Mouse (Mus musculus) thymus, postnatal 36 days (tissue): ENCODE results near the gene Sgms1.
A peak's percentile ranks its signal among the peaks of the same experiment; 100 is the strongest.

Source experiments
- DNase-seq, 2 experiments: peaks; one replicate each; pipeline ENCODE4 v3.0.0; 2022; ENCODE audit warnings: mixed read lengths in 2 of 2

The Sgms1 gene

DNA sequence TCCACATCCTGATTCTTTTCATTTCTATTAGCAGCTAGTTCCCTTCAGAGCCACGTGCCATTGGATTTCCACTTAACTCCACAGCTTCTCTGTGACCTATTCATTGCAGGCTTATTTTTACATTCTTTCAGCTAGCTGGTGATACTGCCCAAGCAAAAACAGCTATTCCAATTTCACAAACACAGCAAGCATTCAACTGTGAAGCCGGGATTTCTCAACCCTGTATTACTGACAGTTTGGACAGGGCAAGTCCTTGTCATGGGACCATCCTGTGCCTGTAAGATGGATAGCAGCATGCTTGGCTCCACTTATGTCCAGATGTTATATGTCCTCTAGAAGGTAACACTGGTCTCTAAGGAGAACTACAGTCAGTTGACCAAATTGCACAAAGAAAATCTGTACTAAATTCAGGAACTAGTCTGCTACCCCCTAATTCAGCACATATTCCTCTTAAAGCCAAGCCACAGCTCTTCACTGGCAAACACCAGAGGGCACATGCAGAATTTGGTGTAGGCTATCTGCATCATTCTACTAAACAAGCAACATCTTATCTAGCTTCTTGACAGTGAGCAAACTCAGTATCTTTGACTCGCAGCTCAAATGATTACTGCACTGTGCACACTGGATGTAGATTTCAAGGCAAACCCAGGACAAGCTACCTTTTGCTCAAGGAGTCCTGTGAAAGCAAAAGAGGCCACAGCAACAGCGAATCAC is 189.5 kb downstream of the Sgms1 start:
- no peak for DNase-seq

- no peak for DNase-seq
These were observed 190.4 kb downstream of the Sgms1 start for GRCm38 (mm10) chr19:32199133-32199532.

DNA sequence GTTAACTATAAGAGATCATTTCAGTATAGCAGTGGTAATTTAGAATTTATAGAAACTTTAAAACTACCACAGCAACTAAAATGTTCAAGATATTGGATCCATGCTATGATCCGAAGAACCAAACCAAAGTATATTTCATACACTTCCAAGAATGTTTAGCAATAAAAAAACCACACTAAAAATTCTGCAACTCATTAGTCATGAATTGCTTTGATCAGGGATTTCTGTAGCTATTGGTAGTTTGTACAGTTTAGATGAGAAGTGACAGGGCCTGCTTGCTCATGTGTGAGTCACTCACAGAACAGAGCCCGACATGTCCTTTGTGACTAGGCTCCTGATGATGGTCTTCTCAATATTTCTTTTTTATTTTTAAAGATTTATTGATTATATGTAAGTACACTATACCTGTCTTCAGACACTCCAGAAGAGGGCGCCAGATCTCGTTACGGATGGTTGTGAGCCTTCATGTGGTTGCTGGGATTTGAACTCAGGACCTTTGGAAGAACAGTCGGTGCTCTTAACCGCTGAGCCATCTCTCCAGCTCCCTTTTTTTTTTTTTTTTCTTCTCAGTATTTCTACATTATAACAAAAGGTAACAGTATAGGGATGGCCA is 190.9 kb downstream of the Sgms1 start:
- no peak for DNase-seq

- DNase-seq: peak in 1 of 2 experiments; percentile 11
These were observed 192.3 kb downstream of the Sgms1 start for GRCm38 (mm10) chr19:32196976-32197819.

- DNase-seq: no peak
These were observed 193.3 kb downstream of the Sgms1 start for GRCm38 (mm10) chr19:32196222-32196621.

DNA sequence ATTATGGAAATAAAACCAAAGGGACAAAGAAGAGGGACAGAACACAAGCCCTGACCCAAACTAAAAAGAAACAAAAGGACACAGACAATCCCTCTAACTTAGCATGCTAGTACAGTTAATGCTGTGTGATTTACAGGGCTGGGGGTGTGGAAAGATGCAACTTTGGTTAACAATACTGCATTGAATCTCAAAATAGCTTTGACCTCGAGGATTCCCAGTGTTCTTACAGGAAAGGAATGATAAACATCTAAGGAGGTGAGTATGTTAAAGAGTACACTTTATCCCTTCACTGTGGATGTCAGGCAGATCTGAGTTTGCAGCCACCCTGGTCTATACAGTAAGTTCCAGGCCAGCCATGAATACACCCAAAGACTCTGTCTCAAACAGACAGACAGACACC is 194.7 kb downstream of the Sgms1 start:
- no peak for DNase-seq

GRCm38 (mm10) chr19:32194074-32194473 is 195.4 kb downstream of the Sgms1 start:
- no peak for DNase-seq

DNA sequence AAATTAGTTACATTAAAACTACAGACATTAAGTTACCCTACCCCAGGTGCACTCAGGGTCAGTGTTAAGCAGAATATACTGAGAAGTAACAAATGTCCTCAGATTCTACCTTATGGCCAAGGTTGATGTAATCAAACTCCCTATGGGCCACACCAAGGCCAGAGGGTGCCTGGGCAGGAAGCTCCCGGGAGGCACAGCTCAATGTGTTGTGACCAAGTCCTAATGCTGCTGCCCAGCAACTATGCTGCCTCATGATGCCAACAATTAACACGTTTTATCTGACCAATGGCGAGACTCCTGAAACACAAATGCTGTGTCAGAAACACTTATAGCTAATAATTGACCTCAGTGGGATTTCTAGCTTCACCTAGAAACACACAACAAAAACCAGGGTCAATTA is 197.9 kb downstream of the Sgms1 start:
- DNase-seq: no peak

DNA sequence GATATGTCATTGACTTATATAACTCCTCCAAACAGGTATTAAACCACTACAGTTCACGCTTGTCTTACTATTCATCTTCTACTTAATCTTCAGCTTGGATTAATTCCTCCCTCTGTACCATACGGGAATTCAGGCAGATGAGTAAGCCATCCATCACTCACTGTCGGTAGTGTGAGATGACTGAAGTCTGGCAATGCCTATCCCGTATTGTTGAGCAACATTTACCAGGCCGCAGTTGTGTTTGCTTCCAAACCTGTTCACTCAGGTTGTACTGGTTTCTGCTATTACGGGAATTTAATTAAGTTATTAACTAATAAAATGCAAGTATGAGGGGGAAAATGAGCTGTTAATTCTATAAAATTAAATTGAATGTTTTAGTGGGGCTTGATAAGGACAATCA is 199.6 kb downstream of the Sgms1 start:
- no peak for DNase-seq

- no peak for DNase-seq
These were observed 200.5 kb downstream of the Sgms1 start for GRCm38 (mm10) chr19:32189036-32189436.

DNA sequence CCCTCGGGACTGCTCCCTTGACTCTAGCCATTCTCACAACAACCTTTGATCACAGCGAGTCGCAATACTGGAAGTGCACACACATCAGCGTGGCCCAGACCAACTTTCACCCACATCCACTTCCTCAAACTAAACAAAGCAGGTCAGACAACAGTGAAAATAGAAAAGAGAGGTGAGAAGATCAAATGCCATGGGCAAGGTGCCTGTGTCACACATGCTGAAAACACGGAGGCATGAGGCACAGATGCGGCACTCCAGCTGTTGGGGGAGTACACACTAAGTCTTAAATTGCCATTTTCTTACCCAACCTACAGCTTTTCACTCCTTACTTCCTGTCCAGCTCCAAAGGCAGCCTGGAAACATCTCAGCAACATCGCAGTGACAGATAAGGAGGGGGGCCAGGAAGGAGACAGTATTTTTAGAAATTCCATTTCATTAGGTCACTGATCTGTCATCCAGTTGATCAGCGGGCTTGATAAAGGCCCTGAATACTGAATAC is 202.9 kb downstream of the Sgms1 start:
- DNase-seq: peak; percentile 27 to 40

GRCm38 (mm10) chr19:32183005-32183404 is 206.5 kb downstream of the Sgms1 start:
- no peak for DNase-seq

DNA sequence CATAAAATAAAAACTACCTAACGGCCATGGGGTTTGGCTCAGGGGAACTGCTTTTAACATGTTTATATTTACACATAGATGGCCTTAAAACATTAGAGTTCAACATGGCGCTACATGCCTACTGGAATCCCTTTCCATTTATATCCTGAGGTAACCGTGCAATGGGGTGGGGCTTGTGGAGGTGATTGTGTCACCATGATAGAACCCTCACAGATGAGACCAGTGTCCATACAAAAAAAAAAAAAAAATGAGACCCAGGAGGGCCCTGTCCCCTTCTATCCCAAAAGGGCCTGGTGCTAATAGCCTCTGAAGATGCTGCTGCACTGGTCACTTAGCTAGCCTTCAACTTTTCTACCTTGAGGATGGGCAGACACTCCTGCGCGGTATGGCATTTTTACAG is 207.0 kb downstream of the Sgms1 start:
- DNase-seq: no peak

GRCm38 (mm10) chr19:32181721-32182394 is 207.7 kb downstream of the Sgms1 start:
- no peak for DNase-seq

GRCm38 (mm10) chr19:32180756-32181674 is 208.5 kb downstream of the Sgms1 start:
- DNase-seq: no peak

- DNase-seq: no peak
These were observed 209.5 kb downstream of the Sgms1 start for GRCm38 (mm10) chr19:32179978-32180413.

GRCm38 (mm10) chr19:32179514-32179913 is 210.0 kb downstream of the Sgms1 start:
- DNase-seq: no peak

DNA sequence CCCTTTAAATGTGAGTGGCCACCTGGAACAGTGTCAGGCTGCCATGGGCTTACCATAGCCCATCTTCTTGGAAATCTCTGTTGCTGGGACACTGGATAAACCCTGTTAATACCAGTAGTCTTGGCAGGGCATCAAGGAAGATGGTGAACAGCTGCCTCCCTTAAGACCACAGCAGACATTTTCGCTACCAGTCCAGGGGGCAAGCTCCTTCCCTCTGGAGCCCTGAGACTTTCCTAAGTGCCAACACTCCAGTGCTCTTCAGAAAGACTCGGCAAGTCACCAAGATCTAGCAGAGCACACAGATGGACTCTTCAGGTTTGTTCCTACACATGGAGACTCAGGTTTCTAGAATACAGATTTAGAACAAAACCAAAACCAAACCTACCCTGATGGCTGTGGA is 211.4 kb downstream of the Sgms1 start:
- DNase-seq: no peak

DNA sequence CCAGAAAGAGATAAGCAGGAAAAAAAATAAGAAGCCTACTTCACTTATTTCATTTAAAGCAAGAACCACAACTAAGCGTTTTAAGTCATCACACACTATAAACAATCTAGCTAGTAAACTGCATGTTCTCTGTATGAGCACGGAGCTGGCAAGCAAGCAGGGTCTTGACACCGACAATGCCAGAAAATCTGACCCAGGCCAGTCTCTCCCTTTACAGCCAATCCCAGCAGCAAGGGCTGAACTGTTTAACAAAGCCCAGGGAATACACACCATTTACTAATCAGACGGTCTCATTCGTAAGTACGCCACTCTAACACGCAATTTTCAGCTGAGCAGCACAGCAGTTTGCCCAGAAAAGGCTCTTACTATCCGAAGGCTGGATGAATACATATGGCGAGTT is 213.1 kb downstream of the Sgms1 start:
- DNase-seq: no peak

DNA sequence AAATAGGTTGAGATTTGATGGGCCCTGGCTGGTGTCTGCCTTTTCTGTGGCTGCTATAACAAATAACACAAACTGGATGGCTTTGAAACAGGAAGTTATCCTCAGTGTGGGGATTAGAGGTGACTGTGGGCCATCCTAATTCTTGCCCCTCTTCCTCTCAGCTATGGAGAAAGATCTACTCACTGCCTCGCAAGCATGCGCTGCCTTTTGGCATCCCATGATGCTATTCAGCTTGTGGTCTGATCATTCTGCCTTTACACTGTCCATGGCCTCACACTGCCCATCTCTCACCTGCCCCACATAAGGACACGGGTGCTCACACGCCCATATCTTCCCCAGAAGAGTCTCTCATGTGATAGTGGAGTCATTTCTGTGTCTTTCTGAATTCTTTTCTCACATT is 213.5 kb downstream of the Sgms1 start:
- DNase-seq: no peak

GRCm38 (mm10) chr19:32175013-32175412 is 214.5 kb downstream of the Sgms1 start:
- no peak for DNase-seq

DNA sequence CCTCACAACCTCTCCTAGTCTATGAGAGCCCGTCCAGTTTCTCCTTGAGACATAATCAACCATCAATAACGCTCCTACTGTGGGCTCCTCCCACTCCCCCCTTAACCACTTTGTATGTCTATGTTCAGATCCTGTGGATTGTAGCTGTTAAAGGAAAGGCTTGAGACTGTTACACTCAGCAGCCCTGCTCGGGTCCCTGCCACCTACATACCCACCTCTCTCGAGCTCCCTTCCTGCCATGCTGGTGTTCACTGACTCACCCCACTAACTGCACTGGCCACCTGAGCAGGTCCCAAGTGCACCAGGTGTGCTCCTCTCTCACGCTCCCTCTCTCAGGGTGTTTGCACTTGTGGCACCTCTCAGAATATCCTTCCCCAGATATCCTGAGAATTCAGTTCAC is 215.0 kb downstream of the Sgms1 start:
- DNase-seq: no peak
